Mouse (Mus musculus): ENCODE measurements around the gene Uqcc3. TPM values are rescaled to one million over a fixed set of nuclear protein-coding genes. Genes with fewer than 3 reads are reported as not detected.
"Not testable (repeated sequence)": the region's sequence is repeated elsewhere in the genome, so short reads cannot be mapped to it uniquely, and the experiment has no call there.

The Uqcc3 gene
- polyA plus RNA-seq, 1 experiment from 2014 or later = 37.8 TPM

DNA sequence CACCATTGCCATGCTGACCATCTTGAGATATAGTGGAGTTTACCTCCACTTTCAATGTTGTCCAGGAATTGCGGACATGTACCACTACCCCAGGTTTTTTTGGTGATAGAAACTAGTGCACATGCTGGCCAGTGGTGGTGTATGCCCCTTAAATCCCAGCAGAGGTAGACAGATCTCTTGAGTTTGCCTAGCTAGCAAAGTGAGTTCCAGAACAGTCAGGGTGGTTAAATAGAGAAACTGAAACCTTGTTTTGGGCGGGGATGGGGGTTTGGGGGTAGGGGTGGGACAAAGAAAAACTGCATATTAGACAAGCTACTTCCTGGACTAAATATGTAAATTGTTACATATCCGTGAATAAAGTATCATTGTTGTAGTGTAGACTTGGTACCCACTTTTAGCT lies 38.3 kb upstream of the Uqcc3 start:
- DNase-seq (no peak), ATAC-seq (ENCODE audit: low read depth) (no peak)
- peaks cover 40% of the 10 kb centered on the region for H3K36me3 ChIP-seq
- H3K27me3 ChIP-seq = no peaks in the 10 kb centered on the region
- H3K4me3 ChIP-seq (replicated peaks) = no peak overlapping the region
- no peak overlapping the region for H3K4me2 ChIP-seq
- H3K4me1 ChIP-seq (replicated peaks) = peaks cover 35% of the 10 kb centered on the region
- H3K9ac ChIP-seq = no peak overlapping the region
- no peaks in the 10 kb centered on the region for H3K9me3 ChIP-seq (replicated peaks)
- WGBS (ENCODE audit: insufficient replicate concordance) = 72% methylated on average over 3 of the region's 3 CpGs
- no peak overlapping the region for H3K27ac ChIP-seq

GRCm38 (mm10) chr19:8914212-8914611 lies 33.5 kb upstream of the Uqcc3 start:
- WGBS (ENCODE audit: insufficient replicate concordance) = 77% methylated on average over 3 of the region's 3 CpGs
- H3K36me3 ChIP-seq = peaks cover 79% of the 10 kb centered on the region

GRCm38 (mm10) chr19:8911810-8912209 lies 31.1 kb upstream of the Uqcc3 start:
- no peak for DNase-seq
- WGBS (ENCODE audit: insufficient replicate concordance) = 88% methylated on average over 5 of the region's 5 CpGs

More at GRCm38 (mm10) chr19:8914212-8914611, 33.5 kb upstream of the Uqcc3 start:
- no peak overlapping the region for H3K9ac ChIP-seq
- no peak overlapping the region for H3K4me3 ChIP-seq (replicated peaks)
- DNase-seq = no peak
- ATAC-seq (ENCODE audit: low read depth) = no peak
- H3K27ac ChIP-seq = no peak overlapping the region
- H3K9me3 ChIP-seq (replicated peaks) = no peaks in the 10 kb centered on the region
- H3K27me3 ChIP-seq = no peaks in the 10 kb centered on the region
- H3K4me1 ChIP-seq (replicated peaks) = no peaks in the 10 kb centered on the region; the same call in 1 of the 2 replicates
- no peak overlapping the region for H3K4me2 ChIP-seq

GRCm38 (mm10) chr19:8908531-8908930 lies 27.8 kb upstream of the Uqcc3 start:
- no peak overlapping the region for H3K4me3 ChIP-seq (replicated peaks)
- no peaks in the 10 kb centered on the region for H3K27me3 ChIP-seq
- H3K27ac ChIP-seq = no peak overlapping the region
- H3K36me3 ChIP-seq = peaks cover 98% of the 10 kb centered on the region
- no peak overlapping the region for H3K9ac ChIP-seq
- H3K4me2 ChIP-seq = no peak overlapping the region
- ATAC-seq (ENCODE audit: low read depth) (no peak), DNase-seq (no peak)
- 85% methylated on average over 6 of the region's 6 CpGs for WGBS (ENCODE audit: insufficient replicate concordance)
- H3K4me1 ChIP-seq (replicated peaks) = no peaks in the 10 kb centered on the region
- no peaks in the 10 kb centered on the region for H3K9me3 ChIP-seq (replicated peaks)

More at GRCm38 (mm10) chr19:8911810-8912209, 31.1 kb upstream of the Uqcc3 start:
- Histone ChIP-seq H3K9ac (no peak overlapping the region), H3K4me2 (no peak overlapping the region), H3K36me3 (peaks cover 99% of the 10 kb centered on the region), H3K27ac (no peak overlapping the region), H3K4me1 (replicated peaks) (no peaks in the 10 kb centered on the region), H3K9me3 (replicated peaks) (no peaks in the 10 kb centered on the region), H3K27me3 (no peaks in the 10 kb centered on the region), H3K4me3 (replicated peaks) (no peak overlapping the region)
- no peak for ATAC-seq (ENCODE audit: low read depth)

DNA sequence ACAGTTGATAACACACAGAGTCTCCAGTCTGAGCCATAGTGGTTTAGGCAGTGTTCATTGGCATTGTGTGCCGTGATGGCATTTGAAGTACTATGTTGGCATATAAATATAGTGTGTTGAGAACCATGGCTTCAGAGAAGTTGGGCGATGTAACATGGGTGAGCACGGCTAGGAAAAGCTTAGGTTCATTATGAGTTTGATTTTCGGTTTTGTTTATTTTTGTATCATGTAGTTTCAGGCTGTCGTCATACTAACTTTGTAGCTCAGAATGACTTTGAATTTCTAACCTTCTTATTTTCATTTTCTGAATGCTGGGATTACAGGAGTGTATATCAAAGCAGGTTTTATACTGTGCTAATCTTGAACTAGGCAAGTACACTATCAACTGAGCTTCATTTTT lies 22.7 kb upstream of the Uqcc3 start:
- no peak for ATAC-seq (ENCODE audit: low read depth)
- no peak overlapping the region for H3K4me3 ChIP-seq (replicated peaks)
- peaks cover 72% of the 10 kb centered on the region for H3K36me3 ChIP-seq
- WGBS (ENCODE audit: insufficient replicate concordance) = 92% methylated on average over 5 of the region's 5 CpGs
- H3K9ac ChIP-seq = no peak overlapping the region
- no peak for DNase-seq
- no peak overlapping the region for H3K4me2 ChIP-seq
- H3K4me1 ChIP-seq (replicated peaks) = peaks cover 31% of the 10 kb centered on the region
- no peaks in the 10 kb centered on the region for H3K9me3 ChIP-seq (replicated peaks)
- H3K27me3 ChIP-seq = no peaks in the 10 kb centered on the region
- H3K27ac ChIP-seq = no peak overlapping the region

- H3K36me3 ChIP-seq = peaks cover 57% of the 10 kb centered on the region
- peaks cover 59% of the 10 kb centered on the region for H3K4me1 ChIP-seq (replicated peaks)
- H3K9me3 ChIP-seq (replicated peaks) = no peaks in the 10 kb centered on the region
- ATAC-seq (ENCODE audit: low read depth) = no peak
- peak overlapping the region; percentile 88 for H3K4me2 ChIP-seq
- no peak for DNase-seq
- H3K9ac ChIP-seq = peak overlapping the region; percentile 97
- no peaks in the 10 kb centered on the region for H3K27me3 ChIP-seq
- H3K27ac ChIP-seq = peak overlapping the region; percentile 91
- WGBS (ENCODE audit: insufficient replicate concordance) = 39% methylated on average over 3 of the region's 3 CpGs
- H3K4me3 ChIP-seq (replicated peaks) = peak overlapping the region; percentile 93
Observed at GRCm38 (mm10) chr19:8899079-8899478, 18.4 kb upstream of the Uqcc3 start.

DNA sequence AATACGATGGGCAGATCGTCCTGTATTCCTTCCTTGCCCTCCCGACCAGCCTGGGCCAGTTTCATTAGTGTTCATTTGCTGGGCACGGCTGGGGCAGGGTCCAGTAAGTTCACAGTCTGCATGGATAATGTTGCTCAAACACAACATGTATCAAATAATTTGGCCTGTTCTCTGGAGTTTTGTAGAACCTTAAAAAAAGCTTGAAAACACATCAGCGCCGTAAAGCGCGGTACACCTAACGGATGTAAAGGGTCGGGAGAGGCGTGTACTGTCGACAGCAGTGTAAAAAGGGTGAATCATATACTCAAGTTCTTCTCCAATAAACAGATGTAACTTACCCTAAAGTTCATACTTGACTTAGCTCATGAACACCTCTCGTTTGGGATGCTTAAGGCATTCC lies 17.9 kb upstream of the Uqcc3 start:
- peak overlapping the region; percentile 88 for H3K4me2 ChIP-seq
- ATAC-seq (ENCODE audit: low read depth) (no peak), DNase-seq (no peak)
- no peaks in the 10 kb centered on the region for H3K9me3 ChIP-seq (replicated peaks)
- H3K36me3 ChIP-seq = peaks cover 52% of the 10 kb centered on the region
- no peaks in the 10 kb centered on the region for H3K27me3 ChIP-seq
- 2% methylated on average over 13 of the region's 13 CpGs for WGBS (ENCODE audit: insufficient replicate concordance)
- H3K4me3 ChIP-seq (replicated peaks) = peak overlapping the region; percentile 93
- peak overlapping the region; percentile 97 for H3K9ac ChIP-seq
- peak overlapping the region; percentile 91 for H3K27ac ChIP-seq
- peaks cover 64% of the 10 kb centered on the region for H3K4me1 ChIP-seq (replicated peaks)

GRCm38 (mm10) chr19:8897865-8898495 lies 17.3 kb upstream of the Uqcc3 start, which contains the start of gene Ganab:
Gene Ganab, plus strand, starts transcription at chr19:8898071.
- Histone ChIP-seq H3K9me3 (replicated peaks) (no peaks in the 10 kb centered on the region), H3K4me3 (replicated peaks) (peak within 1 kb of the TSS; percentile 93), H3K27me3 (no peaks in the 10 kb centered on the region), H3K4me1 (replicated peaks) (peaks cover 66% of the 10 kb centered on the region), H3K27ac (peak within 1 kb of the TSS; percentile 91), H3K4me2 (peak within 1 kb of the TSS; percentile 88), H3K9ac (peak within 1 kb of the TSS; percentile 97), H3K36me3 (peaks cover 46% of the 10 kb centered on the region)
- ATAC-seq (ENCODE audit: low read depth) (peak; percentile 97), DNase-seq (peak; percentile 96)
- under 1% methylated on average over 53 of the region's 53 CpGs for WGBS (ENCODE audit: insufficient replicate concordance)

DNA sequence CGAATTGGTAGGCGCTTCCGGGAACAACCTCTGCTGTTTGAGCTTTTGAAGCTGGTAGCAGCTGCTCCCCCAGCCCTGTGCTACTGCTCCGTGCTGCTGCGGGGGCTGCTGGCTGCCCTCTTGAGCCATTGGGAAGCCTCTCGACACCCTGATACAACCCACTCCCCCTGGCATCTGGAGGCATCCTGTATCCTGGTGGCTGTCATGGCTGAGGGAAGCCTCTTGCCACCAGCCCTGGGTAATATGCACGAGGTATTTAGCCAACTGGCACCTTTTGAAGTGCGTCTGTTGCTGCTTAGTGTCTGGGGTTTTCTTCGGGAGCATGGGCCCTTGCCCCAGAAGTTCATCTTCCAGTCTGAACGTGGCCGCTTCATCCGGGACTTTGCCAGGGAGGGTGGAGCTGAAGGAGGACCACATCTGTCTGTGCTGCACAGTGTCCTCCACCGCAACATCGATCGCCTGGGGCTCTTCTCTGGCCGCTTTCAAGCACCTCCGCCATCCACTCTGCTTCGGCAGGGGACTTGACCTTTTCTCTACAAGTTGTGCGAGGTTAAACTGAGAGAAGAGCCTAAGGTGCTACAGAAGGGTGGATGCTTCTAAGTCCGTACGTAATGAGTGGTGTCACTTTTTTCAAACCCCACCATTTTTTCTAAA lies 16.6 kb upstream of the Uqcc3 start:
- peak overlapping the region; percentile 74 for H3K9ac ChIP-seq
- H3K4me2 ChIP-seq = peak overlapping the region; percentile 78
- peak; percentile 32 for ATAC-seq (ENCODE audit: low read depth)
- H3K4me1 ChIP-seq (replicated peaks) = peaks cover 70% of the 10 kb centered on the region
- 37% methylated on average over 21 of the region's 21 CpGs for WGBS (ENCODE audit: insufficient replicate concordance)
- not testable (repeated sequence) for H3K9me3 ChIP-seq (replicated peaks); H3K27me3 ChIP-seq; DNase-seq
- peak overlapping the region; percentile 91 for H3K27ac ChIP-seq
- H3K36me3 ChIP-seq = peaks cover 41% of the 10 kb centered on the region
- peak overlapping the region; percentile 93 for H3K4me3 ChIP-seq (replicated peaks)

DNA sequence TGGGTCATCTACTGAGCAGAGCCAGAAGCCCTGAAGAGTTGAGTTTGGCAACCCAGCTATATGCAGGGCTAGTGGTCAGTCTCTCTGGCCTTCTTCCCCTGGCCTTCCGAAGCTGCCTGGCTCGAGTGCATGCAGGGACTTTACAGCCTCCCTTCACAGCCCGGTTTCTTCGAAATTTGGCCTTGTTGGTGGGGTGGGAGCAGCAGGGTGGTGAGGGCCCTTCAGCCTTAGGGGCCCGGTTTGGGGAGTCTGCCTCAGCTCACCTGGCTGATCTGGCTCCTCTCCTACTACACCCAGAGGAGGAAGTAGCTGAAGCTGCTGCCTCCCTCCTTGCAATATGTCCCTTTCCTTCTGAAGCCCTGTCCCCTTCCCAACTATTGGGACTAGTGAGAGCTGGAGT lies 15.5 kb upstream of the Uqcc3 start:
- ATAC-seq (ENCODE audit: low read depth); H3K27me3 ChIP-seq; DNase-seq; H3K4me3 ChIP-seq (replicated peaks); H3K9me3 ChIP-seq (replicated peaks): not testable (repeated sequence)
- H3K36me3 ChIP-seq = peaks cover 35% of the 10 kb centered on the region
- peaks cover 74% of the 10 kb centered on the region for H3K4me1 ChIP-seq (replicated peaks)
- peak overlapping the region; percentile 91 for H3K27ac ChIP-seq
- H3K9ac ChIP-seq = peak overlapping the region; percentile 74
- 70% methylated on average over 5 of the region's 5 CpGs for WGBS (ENCODE audit: insufficient replicate concordance)
- H3K4me2 ChIP-seq = peak overlapping the region; percentile 78; the same call in 1 of the 2 replicates

DNA sequence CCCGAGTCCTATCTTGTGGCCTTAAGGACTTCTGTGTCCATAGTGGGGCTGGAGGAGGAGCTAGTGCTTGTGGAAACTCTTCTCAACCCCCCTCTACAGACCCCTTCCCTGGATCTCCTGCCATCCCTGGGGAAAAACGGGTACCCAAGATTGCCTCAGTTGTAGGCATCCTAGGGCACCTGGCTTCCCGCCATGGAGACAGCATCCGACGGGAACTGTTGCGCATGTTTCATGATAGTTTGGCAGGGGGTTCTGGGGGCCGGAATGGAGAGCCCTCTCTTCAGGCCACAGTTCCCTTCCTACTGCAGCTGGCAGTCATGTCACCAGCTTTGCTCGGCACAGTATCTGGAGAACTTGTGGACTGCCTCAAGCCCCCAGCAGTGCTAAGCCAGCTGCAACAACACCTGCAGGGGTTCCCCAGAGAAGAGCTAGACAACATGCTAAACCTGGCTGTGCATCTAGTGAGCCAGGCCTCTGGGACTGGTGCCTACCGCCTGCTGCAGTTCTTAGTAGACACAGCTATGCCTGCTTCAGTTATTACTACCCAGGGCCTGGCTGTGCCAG lies 14.8 kb upstream of the Uqcc3 start:
- no peak overlapping the region; the same call in 1 of the 2 replicates for H3K4me3 ChIP-seq (replicated peaks)
- H3K36me3 ChIP-seq = peaks cover 39% of the 10 kb centered on the region
- peaks cover 74% of the 10 kb centered on the region for H3K4me1 ChIP-seq (replicated peaks)
- no peaks in the 10 kb centered on the region for H3K27me3 ChIP-seq
- ATAC-seq (ENCODE audit: low read depth) (no peak), DNase-seq (no peak)
- no peaks in the 10 kb centered on the region for H3K9me3 ChIP-seq (replicated peaks)
- peak overlapping the region; percentile 91; the same call in 1 of the 2 replicates for H3K27ac ChIP-seq
- no peak overlapping the region for H3K4me2 ChIP-seq
- 86% methylated on average over 9 of the region's 9 CpGs for WGBS (ENCODE audit: insufficient replicate concordance)
- H3K9ac ChIP-seq = peak overlapping the region; percentile 16; the same call in 1 of the 2 replicates

Data from liver, embryonic 13.5 days (tissue).